Mouse (Mus musculus) ES-Bruce4 (cell line): ENCODE data around the gene Sncg. TPM values are rescaled to one million over a fixed set of nuclear protein-coding genes. Genes with fewer than 3 reads are reported as not detected.

Experiments
- H3K27ac ChIP-seq: 2 replicates; pipeline ENCODE4 v1.5.1; 2012; ENCODE audit warnings: low read length, inconsistent platforms; ENCODE audit not compliant: insufficient read depth
- H3K27me3 ChIP-seq: 2 replicates; pipeline ENCODE4 v1.6.1; 2012; ENCODE audit warnings: mild to moderate bottlenecking, low read length, inconsistent platforms; ENCODE audit not compliant: control insufficient read depth, poor library complexity, insufficient read depth, severe bottlenecking
- H3K36me3 ChIP-seq: 2 replicates; pipeline ENCODE4 v1.6.1; 2012; ENCODE audit warnings: inconsistent platforms, mild to moderate bottlenecking, low read length, moderate library complexity; ENCODE audit not compliant: control insufficient read depth, poor library complexity, insufficient read depth, severe bottlenecking
- H3K4me1 ChIP-seq: one replicate; pipeline ENCODE4 v1.8.1; 2011; ENCODE audit warnings: low read length; ENCODE audit not compliant: control insufficient read depth, insufficient read depth
- H3K4me3 ChIP-seq: 2 replicates; pipeline ENCODE4 v1.5.1; 2011; ENCODE audit warnings: low read depth, mild to moderate bottlenecking, low read length
- H3K9ac ChIP-seq: 2 replicates; pipeline ENCODE4 v1.6.1; 2012; ENCODE audit warnings: low read depth, mild to moderate bottlenecking, inconsistent platforms; ENCODE audit not compliant: poor library complexity, severe bottlenecking
- H3K9me3 ChIP-seq: replicated peaks from 2 replicates; pipeline ENCODE4 v1.6.1; 2012; ENCODE audit warnings: mild to moderate bottlenecking, low read length, inconsistent platforms; ENCODE audit not compliant: control insufficient read depth, poor library complexity, insufficient read depth, severe bottlenecking
- CTCF ChIP-seq: IDR thresholded peaks from one replicate; pipeline ENCODE4 v1.8.1; 2011; ENCODE audit warnings: low read depth, low read length
- EP300 ChIP-seq: IDR thresholded peaks from 2 replicates; pipeline ENCODE4 v1.6.1; 2011; ENCODE audit warnings: low read depth, low read length; ENCODE audit not compliant: insufficient read depth
- POLR2A ChIP-seq: IDR thresholded peaks from one replicate; pipeline ENCODE4 v1.8.1; 2011; ENCODE audit warnings: low read length; ENCODE audit not compliant: insufficient read depth
- polyA plus RNA-seq: library from polyadenylated mRNA; stranded (reverse); fragments of >200 nt; gene quantifications from 2 replicates; pipeline ENCODE4 v1.2.4, GENCODE M21; 2011; ENCODE audit warnings: low read depth; ENCODE audit not compliant: missing spikeins, insufficient read depth, insufficient read length

Gene Sncg
- polyA plus RNA-seq, 1 experiment = 2.2 TPM

- TF ChIP-seq EP300 = no peak
- TF ChIP-seq CTCF = no peak
- TF ChIP-seq POLR2A = no peak
- no peak overlapping the region for H3K27ac ChIP-seq
- H3K9ac ChIP-seq = no peak overlapping the region
- H3K4me1 ChIP-seq = no peaks in the 10 kb centered on the region
- H3K9me3 ChIP-seq = no peaks in the 10 kb centered on the region
- no peaks in the 10 kb centered on the region for H3K27me3 ChIP-seq
- H3K36me3 ChIP-seq = peaks cover 4% of the 10 kb centered on the region
- H3K4me3 ChIP-seq = no peak overlapping the region
These were observed 28.8 kb upstream of the Sncg start for GRCm38 (mm10) chr14:34403424-34403823.

- Histone ChIP-seq H3K9ac (no peak overlapping the region), H3K9me3 (no peaks in the 10 kb centered on the region), H3K27me3 (no peaks in the 10 kb centered on the region), H3K36me3 (peaks cover 4% of the 10 kb centered on the region), H3K4me3 (no peak overlapping the region), H3K4me1 (no peaks in the 10 kb centered on the region), H3K27ac (no peak overlapping the region)
- no peak for TF ChIP-seq CTCF
These were observed 28.3 kb upstream of the Sncg start for GRCm38 (mm10) chr14:34402871-34403270.

GRCm38 (mm10) chr14:34401135-34401534 lies 26.5 kb upstream of the Sncg start:
- H3K9me3 ChIP-seq = no peaks in the 10 kb centered on the region
- TF ChIP-seq POLR2A (no peak), EP300 (0 out of 2 replicates have a peak, but pooled peaks have one; percentile 47), CTCF (peak; percentile 100)
- no peak overlapping the region for H3K9ac ChIP-seq
- no peak overlapping the region for H3K27ac ChIP-seq
- H3K27me3 ChIP-seq = no peaks in the 10 kb centered on the region
- H3K4me1 ChIP-seq = no peaks in the 10 kb centered on the region
- H3K4me3 ChIP-seq = no peak overlapping the region
- no peaks in the 10 kb centered on the region; the same call in 1 of the 2 replicates for H3K36me3 ChIP-seq

GRCm38 (mm10) chr14:34400021-34400420 lies 25.4 kb upstream of the Sncg start:
- Histone ChIP-seq H3K9ac (no peak overlapping the region), H3K4me3 (no peak overlapping the region), H3K4me1 (no peaks in the 10 kb centered on the region), H3K36me3 (no peaks in the 10 kb centered on the region), H3K27ac (no peak overlapping the region), H3K27me3 (no peaks in the 10 kb centered on the region), H3K9me3 (no peaks in the 10 kb centered on the region)
- TF ChIP-seq CTCF (no peak), EP300 (no peak), POLR2A (no peak)

- Histone ChIP-seq H3K9ac (no peak overlapping the region), H3K27ac (no peak overlapping the region), H3K4me3 (no peak overlapping the region), H3K4me1 (no peaks in the 10 kb centered on the region), H3K36me3 (no peaks in the 10 kb centered on the region), H3K9me3 (no peaks in the 10 kb centered on the region), H3K27me3 (no peaks in the 10 kb centered on the region)
- no peak for TF ChIP-seq CTCF
- no peak for TF ChIP-seq POLR2A
- TF ChIP-seq EP300 = no peak
These were observed 24.7 kb upstream of the Sncg start for GRCm38 (mm10) chr14:34399301-34399700.

- Histone ChIP-seq H3K27me3 (no peaks in the 10 kb centered on the region), H3K9me3 (no peaks in the 10 kb centered on the region), H3K9ac (no peak overlapping the region), H3K4me3 (peak overlapping the region; percentile 10; the same call in 1 of the 2 replicates), H3K36me3 (no peaks in the 10 kb centered on the region), H3K27ac (no peak overlapping the region), H3K4me1 (no peaks in the 10 kb centered on the region)
- no peak for TF ChIP-seq POLR2A
- no peak for TF ChIP-seq CTCF
- TF ChIP-seq EP300 = no peak
These were observed 24.3 kb upstream of the Sncg start for GRCm38 (mm10) chr14:34398901-34399300.
